17 mouse cellular contexts compared by ENCODE assay signal in genomic region chr19:33264224-33264993, GRCm38 (mm10).
"Had no signal": no experiment of that assay in that cellular context is flagged by ENCODE, and none has a peak within 500 bp of the region (broad histone marks: within the 10 kb centered on the region; RNA-seq: fewer than 3 reads in every experiment).

No protein-coding gene starts in this region.

- DNase-seq: lung, adult 18-20 months; lung, embryonic 14.5 days; lung, postnatal 10 days; lung, postnatal 4 days; retina, postnatal 1 day; right cerebral cortex, postnatal 14 days; thymus, adult 2 months; thymus, postnatal 36 days had no signal

- H3K9ac ChIP-seq: liver, embryonic 14.5 days; lung, embryonic 14.5 days; midbrain, embryonic 12.5 days; neural tube, embryonic 12.5 days; stomach, embryonic 15.5 days had no signal

- ATAC-seq: midbrain, embryonic 16.5 days had no signal

- H3K4me3 ChIP-seq: megakaryocyte, embryonic 14.5 days; midbrain, embryonic 10.5 days; midbrain, embryonic 12.5 days; myocyte; neural tube, embryonic 12.5 days; stomach, embryonic 15.5 days had no signal

- H3K27me3 ChIP-seq: megakaryocyte, embryonic 14.5 days; midbrain, embryonic 12.5 days; neural tube, embryonic 12.5 days; stomach, embryonic 15.5 days had no signal

- H3K36me3 ChIP-seq: midbrain, embryonic 10.5 days; midbrain, embryonic 12.5 days; neural tube, embryonic 12.5 days; stomach, embryonic 15.5 days had no signal

- H3K4me1 ChIP-seq: midbrain, embryonic 10.5 days; midbrain, embryonic 12.5 days; neural tube, embryonic 12.5 days; stomach, embryonic 15.5 days had no signal

- H3K9me3 ChIP-seq: megakaryocyte, embryonic 14.5 days; midbrain, embryonic 10.5 days; midbrain, embryonic 12.5 days; neural tube, embryonic 12.5 days; stomach, embryonic 15.5 days had no signal

- H3K4me2 ChIP-seq: lung, embryonic 14.5 days; midbrain, embryonic 12.5 days; neural tube, embryonic 12.5 days; stomach, embryonic 15.5 days had no signal

- H3K27ac ChIP-seq: liver, embryonic 14.5 days; midbrain, embryonic 10.5 days; midbrain, embryonic 12.5 days; neural tube, embryonic 12.5 days; stomach, embryonic 15.5 days; stomach, postnatal 0 days had no signal
